Mouse (Mus musculus) myocyte (in vitro differentiated cells): Measurements from ENCODE around the gene S100a2.

Experiments used
- CEBPB ChIP-seq: IDR thresholded peaks from 2 replicates; pipeline ENCODE4 v1.6.1; 2011; ENCODE audit warnings: mild to moderate bottlenecking, moderate library complexity; ENCODE audit not compliant: poor library complexity, insufficient read depth, severe bottlenecking
- E2F4 ChIP-seq: IDR thresholded peaks from one replicate; pipeline ENCODE4 v1.6.1; 2011; ENCODE audit warnings: mild to moderate bottlenecking, control low read depth, moderate library complexity; ENCODE audit not compliant: insufficient read depth
- MAX ChIP-seq: IDR thresholded peaks from one replicate; pipeline ENCODE4 v1.6.1; 2011; ENCODE audit warnings: low read depth, mild to moderate bottlenecking, control low read depth
- MYOG ChIP-seq, 3 experiments: IDR thresholded peaks; one replicate each; pipeline ENCODE4 v1.6.1; 2011; ENCODE audit warnings: control low read depth in 2 of 3, low read depth in 2 of 3, mild to moderate bottlenecking in 2 of 3; ENCODE audit not compliant: insufficient read length in 2 of 3, control insufficient read depth in 1 of 3, insufficient read depth in 1 of 3
- POLR2A ChIP-seq: IDR thresholded peaks from one replicate; pipeline ENCODE4 v1.6.1; 2011; ENCODE audit warnings: low read depth, mild to moderate bottlenecking, control low read depth, moderate library complexity; ENCODE audit not compliant: insufficient read length
- POLR2AphosphoS2 ChIP-seq: IDR thresholded peaks from one replicate; pipeline ENCODE4 v1.6.1; 2011; ENCODE audit warnings: low read depth, control low read depth; ENCODE audit not compliant: insufficient read length
- SRF ChIP-seq: IDR thresholded peaks from one replicate; pipeline ENCODE4 v1.6.1; 2011; ENCODE audit warnings: low read depth; ENCODE audit not compliant: control insufficient read depth, insufficient read length
- TCF12 ChIP-seq: IDR thresholded peaks from one replicate; pipeline ENCODE4 v1.6.1; 2011; ENCODE audit warnings: mild to moderate bottlenecking, control low read depth; ENCODE audit not compliant: poor library complexity, insufficient read depth, severe bottlenecking
- TCF3 ChIP-seq: IDR thresholded peaks from one replicate; pipeline ENCODE4 v1.6.1; 2011; ENCODE audit warnings: low read depth, control low read depth; ENCODE audit not compliant: insufficient read length
- USF1 ChIP-seq: IDR thresholded peaks from one replicate; pipeline ENCODE4 v1.6.1; 2011; ENCODE audit warnings: low read depth, mild to moderate bottlenecking, control low read depth, moderate library complexity

DNA sequence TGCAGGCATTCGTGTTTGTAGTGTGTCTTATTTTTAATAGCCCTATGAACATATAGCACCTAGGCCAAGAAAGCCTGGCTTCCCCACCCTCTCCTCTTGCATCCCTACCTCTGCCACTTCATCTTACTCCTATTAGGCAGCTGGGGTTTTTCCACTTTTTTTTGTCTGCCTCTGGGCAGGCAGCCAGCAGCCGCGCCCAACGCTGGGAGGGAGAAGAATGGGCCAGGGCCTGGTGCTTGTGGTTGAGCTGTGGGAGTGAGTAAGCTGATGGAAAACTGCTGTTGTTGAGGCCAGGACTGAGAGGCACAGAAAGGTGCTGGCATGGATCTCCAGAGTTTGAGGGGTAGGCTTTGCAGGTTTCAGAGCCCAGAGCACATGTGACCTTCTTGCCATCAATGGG lies 14.4 kb downstream of the S100a2 start:
- TF ChIP-seq CEBPB (0 out of 2 replicates have a peak, but pooled peaks have one; percentile 3), POLR2A (peak; percentile 20), E2F4 (no peak), TCF12 (peak; percentile 38), USF1 (peak; percentile 46), MYOG (IDR thresholded peaks at IDR 0.05; ENCODE audit: control insufficient read depth in 1 of 3, insufficient read depth in 1 of 3, insufficient read length in 2 of 3, low read depth in 2 of 3) (peak in 2 of 3 experiments; percentile 4 to 68), MAX (no peak), POLR2AphosphoS2 (peak; percentile 49), TCF3 (no peak), SRF (no peak)
